Mouse (Mus musculus) liver, embryonic 11.5 days (tissue): Measurements from ENCODE around the gene Timm10b. TPM values are rescaled to one million over a fixed set of nuclear protein-coding genes. Genes with fewer than 3 reads are reported as not detected.
A peak's percentile ranks its signal among the peaks of the same experiment; 100 is the strongest.

ENCODE experiments used
- ATAC-seq: fragments of 200-750 bp; cut with Nextera tagmentation; replicated peaks from 2 replicates; pipeline ENCODE4 v1.8.0; 2017; ENCODE audit warnings: moderate number of reproducible peaks, mild to moderate bottlenecking, moderate TSS enrichment, moderate library complexity; ENCODE audit not compliant: low FRiP score
- DNase-seq: peaks from one replicate; pipeline ENCODE4 v3.0.0-alpha.2; 2017; ENCODE audit warnings: low spot score
- H3K27ac ChIP-seq: fragments of 300-500 bp; sonication (generic); 2 replicates; pipeline ENCODE4 v1.5.1; 2014; ENCODE audit warnings: mild to moderate bottlenecking, low read depth, low read length, control low read depth
- H3K27me3 ChIP-seq: fragments of 300-500 bp; sonication (generic); replicated peaks from 2 replicates; pipeline ENCODE4 v1.6.1; 2014; ENCODE audit warnings: low read length, mixed read lengths; ENCODE audit not compliant: control insufficient read depth, insufficient read depth
- H3K36me3 ChIP-seq: fragments of 300-500 bp; sonication (generic); 2 replicates; pipeline ENCODE4 v1.6.1; 2014; ENCODE audit warnings: mild to moderate bottlenecking, low read length, moderate library complexity, mixed read lengths; ENCODE audit not compliant: control insufficient read depth, insufficient read depth
- H3K4me1 ChIP-seq: fragments of 300-500 bp; sonication (generic); replicated peaks from 2 replicates; pipeline ENCODE4 v1.6.1; 2014; ENCODE audit warnings: low read length, mixed read lengths; ENCODE audit not compliant: control insufficient read depth, insufficient read depth
- H3K4me2 ChIP-seq: fragments of 300-500 bp; sonication (generic); 2 replicates; pipeline ENCODE4 v1.6.1; 2014; ENCODE audit warnings: mild to moderate bottlenecking, control low read depth, moderate library complexity
- H3K4me3 ChIP-seq: fragments of 300-500 bp; sonication (generic); 2 replicates; pipeline ENCODE4 v1.5.1; 2014; ENCODE audit warnings: low read depth, low read length, control low read depth
- H3K9ac ChIP-seq: fragments of 300-500 bp; sonication (generic); 2 replicates; pipeline ENCODE4 v1.6.1; 2014; ENCODE audit warnings: low read depth, low read length, control low read depth
- H3K9me3 ChIP-seq: fragments of 300-500 bp; sonication (generic); 2 replicates; pipeline ENCODE4 v1.6.1; 2016; ENCODE audit warnings: low read length, inconsistent platforms, mixed read lengths; ENCODE audit not compliant: control insufficient read depth
- WGBS: fragments of 180-500 bp; shearing (Covaris S2); extraction: QIAGEN DNeasy Blood & Tissue Kit; methylation state at CpG from one replicate; pipeline ENCODE4 v1.1.7; 2014; 5-methylcytosine and 5-hydroxymethylcytosine counted together
- polyA plus RNA-seq: library from polyadenylated mRNA; unstranded; fragments of >200 nt; fragmentation: Nextera tagmentation; extraction: Ambion mirVana; gene quantifications from 2 replicates; pipeline ENCODE4 v1.2.1, GENCODE M21; 2014

Timm10b gene
- polyA plus RNA-seq, 1 experiment from 2014 or later = 242 TPM

DNA sequence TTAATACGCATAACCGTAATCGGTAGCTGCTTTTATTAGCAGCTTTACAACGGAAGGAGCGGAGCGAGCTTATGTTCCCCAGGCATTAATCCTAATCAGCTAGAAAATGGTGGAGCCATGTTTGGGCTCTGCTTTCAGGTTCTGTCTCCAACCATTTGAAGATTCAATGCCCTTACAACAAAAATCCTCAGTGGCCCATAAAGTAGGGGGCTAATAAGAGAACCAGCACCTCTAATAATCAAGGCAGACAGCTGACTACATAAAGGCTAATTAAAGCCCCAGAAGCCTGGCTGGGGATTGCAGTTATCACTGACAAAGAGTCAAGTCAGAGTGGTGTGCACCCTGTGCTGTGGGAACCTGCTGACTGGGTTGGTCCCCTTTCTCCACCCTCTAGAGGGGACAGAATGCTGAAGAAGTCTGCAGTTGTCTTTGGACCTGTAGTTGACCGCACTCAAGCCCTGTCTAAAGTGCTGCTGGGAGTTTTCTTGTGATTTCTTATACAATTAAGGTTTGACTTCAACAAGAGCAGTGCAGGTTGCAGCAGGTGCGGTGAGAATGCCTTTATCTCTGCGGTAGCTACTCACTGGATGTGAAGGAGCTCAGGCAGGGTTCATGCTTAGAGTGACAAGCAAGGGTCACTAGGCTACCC is 5.5 kb upstream of the Timm10b start:
- no peak overlapping the region for H3K27ac ChIP-seq
- ATAC-seq = no peak
- H3K4me3 ChIP-seq = peak overlapping the region; percentile 83
- H3K36me3 ChIP-seq = peaks cover 9% of the 10 kb centered on the region; the same call in 1 of the 2 replicates
- 56% methylated on average over 9 of the region's 9 CpGs for WGBS
- H3K4me2 ChIP-seq = peak overlapping the region; percentile 79
- DNase-seq = no peak
- H3K4me1 ChIP-seq = peaks cover 6% of the 10 kb centered on the region; the same call in 1 of the 2 replicates
- no peak overlapping the region for H3K9ac ChIP-seq
- H3K27me3 ChIP-seq = no peaks in the 10 kb centered on the region
- H3K9me3 ChIP-seq = no peaks in the 10 kb centered on the region

DNA sequence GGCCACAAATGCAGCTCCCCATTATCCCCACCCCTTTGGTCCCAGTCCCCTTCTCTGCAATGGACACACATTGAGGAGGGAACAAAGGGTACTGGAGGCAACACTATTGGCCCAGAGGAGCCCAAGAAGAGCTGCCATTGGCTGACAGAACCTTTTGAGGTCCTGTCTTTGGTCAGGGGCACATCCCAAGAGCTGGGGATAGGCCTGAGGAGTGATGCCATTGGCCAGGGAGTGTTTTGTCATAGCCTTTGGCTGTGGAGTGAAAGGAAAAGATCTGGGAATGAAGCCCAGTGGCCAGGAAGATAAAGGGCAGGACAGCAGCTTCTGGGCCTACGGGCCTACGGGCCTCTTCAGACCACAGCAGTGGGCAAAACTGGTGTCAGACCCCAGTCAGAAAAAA is 4.1 kb upstream of the Timm10b start:
- Histone ChIP-seq H3K9ac (no peak overlapping the region), H3K4me1 (peaks cover 7% of the 10 kb centered on the region; the same call in 1 of the 2 replicates), H3K27me3 (no peaks in the 10 kb centered on the region), H3K36me3 (peaks cover 9% of the 10 kb centered on the region; the same call in 1 of the 2 replicates), H3K4me2 (no peak overlapping the region), H3K27ac (no peak overlapping the region), H3K9me3 (no peaks in the 10 kb centered on the region), H3K4me3 (no peak overlapping the region)
- ATAC-seq (no peak), DNase-seq (no peak)
- 92% methylated on average over 2 of the region's 2 CpGs for WGBS

DNA sequence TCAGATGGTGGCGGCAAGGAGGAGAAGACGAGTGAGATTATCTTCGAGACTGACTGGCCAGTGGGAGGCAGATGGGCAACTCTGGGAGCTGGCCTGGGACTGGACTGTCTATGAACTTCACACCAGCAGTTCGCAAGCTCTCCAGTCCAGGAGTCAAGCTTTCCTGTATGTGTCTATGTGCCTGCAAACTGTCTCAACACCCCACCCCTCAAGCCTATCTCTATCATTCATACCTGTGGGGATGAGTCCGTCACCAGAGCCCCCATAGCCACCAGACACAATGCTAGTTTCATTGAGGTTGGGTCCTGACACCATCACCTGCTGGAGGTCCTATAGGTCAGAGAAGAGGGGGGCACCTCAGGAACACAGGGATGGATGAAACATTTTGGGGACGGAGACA is 1.1 kb upstream of the Timm10b start:
- peak overlapping the region; percentile 92 for H3K4me2 ChIP-seq
- peaks cover 15% of the 10 kb centered on the region; the same call in 1 of the 2 replicates for H3K36me3 ChIP-seq
- no peak overlapping the region for H3K9ac ChIP-seq
- 89% methylated on average over 6 of the region's 6 CpGs for WGBS
- H3K27ac ChIP-seq = no peak overlapping the region
- H3K4me3 ChIP-seq = no peak overlapping the region
- H3K27me3 ChIP-seq = no peaks in the 10 kb centered on the region
- no peaks in the 10 kb centered on the region for H3K9me3 ChIP-seq
- peaks cover 14% of the 10 kb centered on the region for H3K4me1 ChIP-seq
- DNase-seq = peak; percentile 27
- ATAC-seq = no peak

DNA sequence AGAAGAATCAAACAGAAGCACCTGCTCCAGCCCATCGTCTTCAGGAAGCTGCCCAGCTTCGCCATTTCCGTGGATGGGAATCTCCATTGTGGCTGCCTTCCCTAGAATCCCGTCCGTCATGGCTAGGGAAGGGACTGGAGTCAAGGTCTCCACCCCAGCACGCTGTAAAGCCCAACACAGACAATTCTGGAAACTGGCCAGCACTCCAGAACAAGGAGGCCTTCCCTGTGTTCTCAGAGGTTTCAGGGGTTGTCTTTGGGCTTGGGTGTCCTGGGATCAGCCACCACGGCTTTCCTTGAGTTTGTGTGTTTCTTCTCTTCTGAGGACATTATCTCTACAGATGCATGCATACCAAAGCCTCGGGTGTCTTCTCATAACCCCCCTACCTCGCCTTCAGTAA is 552 bp upstream of the Timm10b start:
- peak overlapping the region; percentile 92 for H3K4me2 ChIP-seq
- H3K27ac ChIP-seq = no peak overlapping the region
- peak overlapping the region; percentile 74; the same call in 1 of the 2 replicates for H3K9ac ChIP-seq
- no peaks in the 10 kb centered on the region for H3K27me3 ChIP-seq
- peaks cover 16% of the 10 kb centered on the region; the same call in 1 of the 2 replicates for H3K36me3 ChIP-seq
- ATAC-seq (no peak), DNase-seq (peak; percentile 29)
- peaks cover 14% of the 10 kb centered on the region for H3K4me1 ChIP-seq
- no peaks in the 10 kb centered on the region for H3K9me3 ChIP-seq
- peak overlapping the region; percentile 78 for H3K4me3 ChIP-seq
- WGBS = 77% methylated on average over 9 of the region's 9 CpGs

DNA sequence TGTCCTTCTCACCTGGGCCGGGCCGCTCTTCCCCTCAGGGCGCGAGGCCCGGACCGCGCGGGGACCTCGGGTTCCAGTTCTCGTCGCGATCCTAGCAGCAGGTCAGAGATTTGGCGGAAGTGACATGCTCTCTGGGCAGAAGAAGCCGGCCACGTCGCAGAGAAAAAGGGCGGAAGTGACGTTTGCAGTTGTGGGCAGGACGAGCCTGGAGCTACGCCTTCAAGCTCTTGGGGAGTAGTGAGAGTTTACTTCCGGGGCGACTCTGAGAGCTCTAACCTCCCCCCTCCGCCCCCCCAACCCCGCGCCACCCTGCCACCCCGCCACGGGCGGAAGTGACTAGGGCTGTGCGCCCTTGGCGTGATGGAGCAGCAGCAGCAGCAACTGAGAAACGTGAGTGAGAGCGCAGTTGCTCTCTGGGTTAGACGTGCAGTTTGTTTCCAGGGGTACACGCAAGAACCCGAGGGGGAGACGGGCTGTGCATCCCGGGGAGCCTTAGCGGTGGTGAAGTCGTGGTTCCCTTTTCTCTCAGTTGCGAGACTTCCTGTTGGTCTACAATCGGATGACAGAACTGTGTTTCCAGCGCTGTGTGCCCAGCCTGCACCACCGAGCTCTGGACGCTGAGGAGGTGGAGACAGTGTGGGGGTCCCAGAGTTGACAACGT is 507 bp downstream of the Timm10b start, which contains the start of the genes Arfip2 and Gm45799:
TSS of gene Arfip2 (minus strand) at position 184 of the 661 bp plus-strand sequence.
TSS of gene Gm45799 (plus strand) at position 320 of the 661 bp plus-strand sequence.
- peak within 1 kb of the TSS; percentile 92 for H3K4me2 ChIP-seq
- WGBS = under 1% methylated on average over 45 of the region's 45 CpGs
- ATAC-seq = peak; percentile 95
- H3K9me3 ChIP-seq = no peaks in the 10 kb centered on the region
- peaks cover 16% of the 10 kb centered on the region; the same call in 1 of the 2 replicates for H3K36me3 ChIP-seq
- DNase-seq = peak; percentile 93
- peak within 1 kb of the TSS; percentile 74 for H3K9ac ChIP-seq
- no peaks in the 10 kb centered on the region for H3K27me3 ChIP-seq
- peak within 1 kb of the TSS; percentile 78 for H3K4me3 ChIP-seq
- H3K27ac ChIP-seq = peak within 1 kb of the TSS; percentile 80
- H3K4me1 ChIP-seq = peaks cover 10% of the 10 kb centered on the region

DNA sequence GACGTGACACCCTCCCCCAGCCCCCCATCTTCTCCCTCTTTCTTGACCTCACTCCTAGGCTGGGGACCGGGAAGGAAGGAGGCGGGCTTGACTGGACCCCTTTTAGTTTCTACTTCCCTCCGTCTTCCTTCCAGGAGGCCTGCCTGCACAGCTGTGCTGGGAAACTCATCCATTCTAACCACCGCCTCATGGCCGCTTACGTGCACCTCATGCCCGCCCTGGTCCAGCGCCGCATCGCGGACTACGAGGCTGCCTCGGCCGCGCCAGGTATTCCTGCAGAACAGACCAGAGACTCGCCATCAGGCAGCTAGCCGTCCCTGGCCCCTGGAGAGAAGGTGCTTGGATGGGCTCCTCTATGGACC is 1.0 kb downstream of the Timm10b start:
- peak; percentile 28 for ATAC-seq
- H3K27me3 ChIP-seq = no peaks in the 10 kb centered on the region
- under 1% methylated on average over 18 of the region's 18 CpGs for WGBS
- DNase-seq = peak; percentile 47
- peaks cover 14% of the 10 kb centered on the region; the same call in 1 of the 2 replicates for H3K36me3 ChIP-seq
- peak overlapping the region; percentile 65 for H3K9ac ChIP-seq
- H3K4me3 ChIP-seq = peak overlapping the region; percentile 78
- peaks cover 10% of the 10 kb centered on the region for H3K4me1 ChIP-seq
- H3K27ac ChIP-seq = peak overlapping the region; percentile 80
- no peaks in the 10 kb centered on the region for H3K9me3 ChIP-seq
- peak overlapping the region; percentile 92 for H3K4me2 ChIP-seq

DNA sequence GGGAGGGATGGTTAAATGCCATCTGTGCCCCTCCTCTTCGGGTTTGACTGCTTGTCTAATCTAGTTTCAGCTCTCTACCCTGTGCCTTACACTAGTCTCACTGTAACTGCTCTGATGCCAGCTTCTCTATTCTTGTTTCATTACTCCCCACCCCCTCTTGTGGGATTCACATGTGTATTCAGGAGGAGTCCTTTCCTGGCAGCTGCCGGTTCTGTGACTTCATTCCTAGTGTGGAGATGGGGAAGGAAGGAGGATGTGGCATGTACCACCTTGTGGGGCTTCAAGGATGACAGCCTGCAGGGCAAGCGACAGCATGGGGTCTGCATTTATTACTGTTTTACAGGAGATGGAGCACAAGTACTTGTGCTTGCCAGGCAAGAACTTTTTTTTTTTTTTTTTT is 2.1 kb downstream of the Timm10b start:
- peak overlapping the region; percentile 92 for H3K4me2 ChIP-seq
- no peaks in the 10 kb centered on the region for H3K27me3 ChIP-seq
- DNase-seq (peak; percentile 29), ATAC-seq (no peak)
- no peak overlapping the region for H3K27ac ChIP-seq
- no peaks in the 10 kb centered on the region for H3K9me3 ChIP-seq
- H3K4me3 ChIP-seq = peak overlapping the region; percentile 78
- peak overlapping the region; percentile 65; the same call in 1 of the 2 replicates for H3K9ac ChIP-seq
- peaks cover 10% of the 10 kb centered on the region for H3K4me1 ChIP-seq
- H3K36me3 ChIP-seq = peaks cover 10% of the 10 kb centered on the region; the same call in 1 of the 2 replicates
- 57% methylated on average over 3 of the region's 3 CpGs for WGBS

DNA sequence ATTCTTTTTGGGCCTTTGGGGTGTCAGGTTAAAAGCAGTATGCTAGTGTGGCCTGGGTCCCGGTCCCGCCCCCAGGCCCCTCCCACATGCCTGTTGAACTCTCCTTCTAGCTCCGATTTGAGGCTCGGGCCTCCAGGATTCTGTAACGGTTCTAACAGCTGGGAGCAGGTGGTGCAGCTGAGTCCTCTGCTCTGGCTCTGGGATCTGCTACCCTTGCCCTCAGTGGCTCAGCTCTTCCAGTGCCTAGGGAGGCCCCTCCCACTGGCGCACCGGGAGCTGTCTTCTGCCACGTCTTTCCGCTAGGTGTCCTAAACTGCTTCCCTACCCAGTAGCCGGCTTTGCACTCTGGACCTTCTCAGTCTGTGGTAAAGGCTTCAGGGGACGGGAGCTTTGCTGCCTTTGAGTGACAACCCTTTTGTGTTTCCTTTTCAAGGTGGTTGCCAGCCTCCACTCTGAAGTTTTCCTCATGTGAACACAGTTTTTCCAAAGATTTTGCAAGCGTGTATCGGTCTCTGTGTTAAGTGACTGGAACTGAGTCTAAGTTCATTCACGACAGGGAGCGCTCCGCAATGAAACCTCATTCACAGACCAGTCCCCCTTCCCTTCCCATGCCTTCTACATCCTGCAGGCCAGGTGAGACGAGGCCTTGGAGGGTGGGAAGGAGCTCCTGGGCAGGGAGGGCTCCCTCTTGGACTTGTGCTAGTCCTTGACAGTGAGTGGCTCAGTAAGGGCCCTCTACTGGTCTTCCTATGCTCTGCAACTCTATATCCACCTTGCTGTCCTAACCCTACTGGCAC is 11.0 kb downstream of the Timm10b start, which contains the start of gene Dnhd1:
TSS of gene Dnhd1 (plus strand) at position 189 of the 797 bp plus-strand sequence.
- H3K4me1 ChIP-seq = peaks cover 3% of the 10 kb centered on the region; the same call in 1 of the 2 replicates
- no peaks in the 10 kb centered on the region for H3K36me3 ChIP-seq
- WGBS = 3% methylated on average over 17 of the region's 17 CpGs
- peak within 1 kb of the TSS; percentile 38 for H3K27ac ChIP-seq
- H3K4me2 ChIP-seq = peak within 1 kb of the TSS; percentile 88
- no peaks in the 10 kb centered on the region for H3K9me3 ChIP-seq
- H3K27me3 ChIP-seq = no peaks in the 10 kb centered on the region
- H3K9ac ChIP-seq = peak within 1 kb of the TSS; percentile 60
- H3K4me3 ChIP-seq = peak within 1 kb of the TSS; percentile 56
- DNase-seq (peak; percentile 80), ATAC-seq (peak; percentile 95)
